Mouse (Mus musculus) adrenal gland, postnatal 25 days (tissue): ENCODE data around the gene Higd2a. TPM values are rescaled to one million over a fixed set of nuclear protein-coding genes. Genes with fewer than 3 reads are reported as not detected.
A peak's percentile ranks its signal among the peaks of the same experiment; 100 is the strongest.

Source experiments
- DNase-seq: peaks from one replicate; pipeline ENCODE4 v3.0.0; 2021; ENCODE audit warnings: mixed read lengths
- long read RNA-seq: library from polyadenylated mRNA; stranded (forward); transcript quantifications from one replicate; pipeline ENCODE4 v2.0.0, GENCODE M21; 2021
- total RNA-seq: library from RNA; stranded (reverse); gene quantifications from 2 replicates; pipeline ENCODE4 v1.2.3, GENCODE M21; 2021

The Higd2a gene
- 230 and 245 TPM in 2 replicates for total RNA-seq
- long read RNA-seq, transcript Higd2a-201 (2 exons, 648 nt): major isoform, 96 of 102 reads
- long read RNA-seq, partial matches to known transcripts: 0 of 102 reads
- long read RNA-seq, other reads (novel, unspliced or antisense): 6 of 102 reads

DNA sequence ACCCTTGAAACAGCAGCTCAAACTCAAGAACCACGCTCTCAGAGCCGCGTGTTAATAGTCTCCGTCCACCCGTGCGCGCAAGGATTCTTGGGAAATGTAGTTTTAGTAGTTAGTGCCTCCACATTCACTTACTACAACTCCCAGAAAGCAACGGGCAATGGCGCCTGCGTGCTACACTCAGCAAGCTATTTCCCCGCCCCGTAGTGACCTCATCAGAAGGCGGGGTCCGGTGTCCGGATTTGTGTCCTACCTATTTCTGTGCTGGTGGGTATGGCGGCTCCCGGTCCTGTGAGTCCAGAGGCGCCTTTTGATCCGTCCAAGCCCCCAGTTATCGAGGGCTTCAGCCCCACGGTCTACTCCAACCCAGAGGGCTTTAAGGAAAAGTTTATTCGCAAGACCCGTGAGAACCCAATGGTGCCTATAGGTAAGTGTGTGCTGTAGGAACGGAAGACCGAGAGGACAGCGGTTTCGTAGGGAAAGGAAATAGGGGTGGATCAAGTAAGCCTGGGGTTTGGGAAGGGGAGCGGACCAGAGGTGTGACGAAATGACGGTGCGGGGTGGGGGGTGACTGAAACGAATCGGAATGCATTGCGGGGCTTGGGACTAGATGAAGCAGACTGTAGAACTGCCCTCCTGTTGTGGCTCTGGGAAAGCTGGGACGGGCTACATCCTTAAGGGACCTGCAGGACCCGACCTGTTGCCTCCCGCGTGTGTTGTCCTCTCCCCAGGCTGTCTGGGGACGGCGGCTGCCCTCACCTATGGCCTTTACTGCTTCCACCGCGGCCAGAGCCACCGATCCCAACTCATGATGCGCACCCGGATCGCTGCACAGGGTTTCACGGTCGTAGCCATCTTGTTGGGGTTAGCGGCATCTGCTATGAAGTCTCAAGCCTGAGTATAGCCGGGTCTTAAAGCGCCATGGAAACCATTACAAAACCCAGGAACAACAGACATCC, at the start of gene Higd2a, which contains the start of gene Nop16:
TSS of gene Higd2a (plus strand) at position 212 of the 956 bp plus-strand sequence.
TSS of gene Nop16 (minus strand) at position 95 of the 956 bp plus-strand sequence.
- DNase-seq: peak; percentile 93

DNA sequence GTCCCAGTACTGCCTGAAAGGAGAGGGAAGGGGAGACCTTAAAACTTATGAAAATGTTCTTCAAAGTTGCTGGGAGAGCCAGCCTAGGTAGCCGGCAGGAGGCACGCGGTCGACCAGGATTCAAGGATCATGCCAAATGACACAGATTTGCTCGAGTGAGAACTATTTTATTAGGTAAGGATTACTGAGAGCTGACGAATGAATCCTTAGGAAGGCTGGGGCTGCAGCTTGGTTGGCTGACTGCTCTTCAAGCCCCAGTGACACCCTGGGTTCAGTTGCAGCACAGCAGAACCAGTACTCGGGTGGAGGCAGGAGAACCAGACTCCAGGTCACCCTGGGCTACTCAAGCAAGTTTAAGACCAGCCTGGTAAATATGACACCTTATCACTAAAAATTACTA, 42.0 kb upstream of the Higd2a start:
- no peak for DNase-seq

DNA sequence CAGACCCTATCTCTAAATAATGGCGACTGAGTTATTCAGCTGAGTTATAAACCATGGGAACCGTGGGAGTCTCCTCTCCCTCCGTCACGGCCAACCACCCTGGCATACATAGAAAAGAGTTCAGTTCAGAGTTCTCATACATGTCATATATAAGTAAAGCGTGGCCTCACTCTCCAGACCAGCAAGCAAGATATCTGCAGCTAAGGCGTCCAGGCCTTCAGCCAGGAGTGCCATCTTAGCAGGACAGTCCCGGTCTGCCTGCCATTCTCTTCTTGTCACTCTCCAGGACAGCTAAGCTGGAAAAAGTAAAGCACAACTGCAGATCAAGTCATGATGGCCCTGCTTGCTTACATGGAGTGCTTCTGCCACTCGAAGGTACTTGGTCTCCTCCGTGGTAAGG, 33.8 kb upstream of the Higd2a start:
- DNase-seq: no peak

DNA sequence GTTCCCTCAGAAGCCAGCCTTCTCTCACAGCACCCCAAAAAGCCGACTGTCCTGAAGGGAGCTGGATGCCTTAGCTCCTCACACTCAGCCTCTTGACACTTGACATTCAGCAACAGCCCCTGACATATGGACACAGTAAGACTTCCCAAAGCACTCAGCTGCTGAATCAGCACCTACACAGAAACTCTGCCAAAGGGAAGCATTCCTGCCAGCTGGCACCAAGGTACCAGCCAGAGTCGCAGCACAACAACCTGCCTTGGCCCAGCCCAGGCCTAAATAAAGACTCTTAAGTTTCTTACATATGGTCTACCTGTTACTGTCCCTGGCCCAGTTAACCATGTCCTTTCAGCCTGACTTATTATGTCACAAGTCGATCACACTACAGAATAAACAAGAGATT, 33.2 kb upstream of the Higd2a start:
- DNase-seq: peak; percentile 54

DNA sequence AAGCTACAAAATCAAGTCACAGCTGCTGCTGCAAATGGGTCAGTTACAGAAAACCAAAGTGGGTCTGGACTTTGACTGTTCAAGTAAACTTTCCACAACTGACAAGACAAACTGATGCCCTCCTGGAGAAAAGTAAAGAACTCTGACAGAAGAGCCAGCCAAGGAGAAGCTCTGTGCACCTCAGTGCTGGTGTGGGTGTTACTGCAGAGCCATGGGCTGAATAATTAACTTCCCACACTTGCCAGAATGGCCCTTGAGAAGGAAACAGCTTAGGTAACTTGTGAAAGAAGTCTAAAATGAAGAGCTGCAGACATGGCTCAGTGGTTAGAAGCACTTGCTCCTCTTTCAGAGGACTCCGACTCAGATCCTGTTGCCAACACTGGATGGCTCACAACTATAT, 32.4 kb upstream of the Higd2a start:
- no peak for DNase-seq

DNA sequence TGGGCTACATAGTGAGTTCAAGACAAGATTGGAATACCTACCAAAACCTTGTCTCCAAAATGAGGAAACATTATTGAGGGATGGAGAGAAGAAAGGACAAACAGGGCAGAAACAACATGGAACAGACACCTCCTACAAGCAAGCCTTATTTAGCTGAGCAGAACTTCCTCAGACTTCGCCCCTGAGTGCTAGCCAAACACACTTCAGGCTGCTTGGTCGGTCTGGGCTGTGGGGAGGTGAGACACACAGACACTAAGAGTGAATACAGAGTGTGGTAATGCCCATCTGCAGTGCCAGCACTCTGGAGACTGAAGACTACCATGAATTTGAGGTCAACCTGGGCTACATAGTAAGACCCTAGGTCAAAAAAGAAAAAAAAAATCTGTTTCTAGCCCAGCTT, 30.4 kb upstream of the Higd2a start:
- DNase-seq: no peak

DNA sequence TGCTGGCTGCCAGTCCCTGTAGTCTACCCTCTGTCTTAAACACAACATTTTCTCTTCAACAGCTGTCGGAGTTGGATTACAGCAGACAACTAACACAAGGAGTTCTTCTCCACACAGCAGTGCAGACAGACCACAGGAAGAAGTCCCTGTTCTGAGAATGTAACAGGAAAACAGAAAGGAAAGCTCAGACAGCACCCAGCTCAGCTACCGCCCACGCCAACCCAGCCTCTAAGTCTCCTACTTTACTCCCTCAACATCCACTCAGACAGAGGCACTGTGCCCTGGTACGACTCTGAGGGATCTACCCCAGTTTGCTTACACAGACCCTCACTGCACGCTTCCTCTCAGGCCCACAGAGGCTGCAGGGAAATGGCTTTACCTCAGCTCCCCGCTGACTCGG, 29.4 kb upstream of the Higd2a start:
- DNase-seq: no peak

DNA sequence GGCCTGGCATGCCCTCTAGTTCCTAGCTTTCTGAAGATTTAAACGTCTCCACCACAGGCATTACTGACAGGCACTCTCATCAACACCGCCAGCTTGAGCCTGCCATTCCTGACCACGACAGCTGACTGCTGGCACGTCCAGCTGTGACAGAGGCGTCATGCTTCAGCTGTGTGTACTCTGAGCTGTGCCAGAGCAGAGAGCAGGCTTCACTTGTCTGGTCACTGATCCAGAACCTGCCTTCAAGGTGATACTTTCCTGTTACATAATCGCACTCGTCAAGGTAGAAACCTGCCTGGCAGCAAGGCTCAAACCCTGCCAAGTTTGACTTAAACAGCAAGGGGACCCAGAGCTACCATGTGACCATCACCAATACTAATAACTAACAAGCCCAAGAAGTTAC, 27.4 kb upstream of the Higd2a start:
- no peak for DNase-seq

DNA sequence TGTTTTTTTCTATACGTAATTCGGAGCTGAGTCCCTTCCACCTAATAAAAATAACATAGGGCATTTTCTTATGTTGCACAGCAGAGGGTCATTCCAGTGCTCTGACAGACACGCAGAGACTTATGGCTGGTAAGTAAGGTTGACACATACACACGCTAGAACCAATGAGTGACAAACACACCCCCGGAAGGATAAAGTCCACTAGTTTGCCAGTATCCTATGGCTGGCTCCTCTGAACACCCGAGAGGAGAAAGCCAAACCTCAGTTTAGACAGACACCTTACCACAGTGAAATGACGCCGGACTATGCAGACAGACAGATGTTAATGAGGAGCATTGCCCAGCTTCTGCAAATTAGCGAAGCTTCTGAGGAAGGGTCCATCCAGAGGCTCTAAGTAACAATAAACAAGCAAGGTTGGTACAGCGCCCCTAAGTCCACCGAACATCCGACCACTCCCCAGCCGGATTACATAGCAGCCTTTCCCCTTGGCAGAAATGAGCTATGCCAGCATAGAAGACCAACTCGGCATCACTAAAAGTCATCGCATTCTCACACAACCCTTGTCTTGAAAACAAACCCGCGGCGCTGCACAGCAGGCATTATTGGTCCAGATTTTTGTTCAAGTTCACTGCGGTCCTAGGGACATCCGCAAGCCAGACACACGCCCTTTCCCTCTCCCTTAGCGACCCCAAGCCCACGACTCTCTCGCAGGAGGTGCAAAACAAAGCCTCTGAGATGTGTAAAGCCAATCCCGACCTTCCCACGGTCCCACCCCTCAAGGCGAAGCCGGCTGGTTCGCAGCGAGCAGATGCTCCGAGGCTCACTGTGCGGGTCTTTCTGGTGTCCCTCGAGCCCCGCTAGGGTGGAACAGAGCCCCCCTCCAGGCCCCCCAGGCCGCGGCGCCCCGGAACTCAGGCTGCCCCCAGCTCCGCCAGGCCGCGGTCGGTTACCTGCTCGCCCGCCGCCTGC, 25.5 kb upstream of the Higd2a start:
- DNase-seq: no peak

DNA sequence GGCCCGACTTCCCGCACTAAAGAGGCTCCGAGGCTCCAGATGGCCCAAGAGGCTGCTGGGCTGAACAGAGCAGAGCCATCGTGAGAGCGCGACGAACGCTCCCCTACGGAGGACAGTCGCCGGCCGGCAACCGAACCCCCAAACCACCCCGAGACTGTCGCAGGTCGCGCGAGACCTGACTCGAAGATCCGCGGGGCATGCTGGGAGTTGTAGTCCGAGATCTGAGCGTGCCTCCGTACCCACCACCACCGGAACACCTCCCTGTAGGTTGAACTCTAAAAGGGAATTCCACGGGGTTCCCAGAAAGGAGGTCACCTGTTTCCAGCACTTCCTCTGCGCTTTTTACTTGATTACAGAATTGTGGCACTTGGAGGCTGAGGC, 24.8 kb upstream of the Higd2a start, which contains the start of gene 4833439L19Rik:
TSS of gene 4833439L19Rik (minus strand) at position 235 of the 381 bp plus-strand sequence.
- DNase-seq: peak; percentile 94

DNA sequence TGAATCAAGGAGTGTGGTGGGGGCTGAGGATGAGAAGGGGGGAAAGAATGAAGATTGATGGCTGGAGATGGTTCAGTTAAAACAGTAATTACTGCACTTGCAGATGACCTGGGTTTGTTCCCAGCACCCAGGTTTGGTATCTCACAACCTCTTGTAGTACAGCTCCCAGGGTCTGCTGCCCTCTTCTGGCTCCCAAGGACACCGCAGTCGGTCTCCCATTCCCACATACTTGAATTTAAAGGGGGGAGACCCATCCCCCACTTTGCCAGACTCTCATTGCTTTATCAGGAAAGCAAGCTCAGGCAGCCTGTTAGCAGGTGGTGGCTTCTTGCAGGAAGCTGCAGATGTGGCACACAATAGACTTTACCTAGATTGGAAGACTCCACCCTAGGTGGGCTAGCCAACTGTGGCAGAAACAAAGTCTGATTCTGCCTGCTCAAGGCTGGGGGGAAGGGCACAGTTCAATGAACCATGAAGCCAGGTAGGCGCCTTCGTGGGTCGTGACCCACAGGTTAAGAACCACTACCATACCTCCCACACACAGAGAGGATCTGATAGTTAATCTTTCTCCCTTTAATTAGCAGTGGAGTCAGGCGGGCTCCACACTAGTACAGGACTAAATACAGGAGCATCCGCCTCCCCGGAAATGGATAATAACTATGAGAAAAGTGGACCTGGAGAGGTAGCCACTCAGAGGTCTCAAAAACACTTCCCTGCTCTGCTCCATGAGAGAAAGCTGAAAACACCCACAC, 24.2 kb upstream of the Higd2a start:
- DNase-seq: no peak

DNA sequence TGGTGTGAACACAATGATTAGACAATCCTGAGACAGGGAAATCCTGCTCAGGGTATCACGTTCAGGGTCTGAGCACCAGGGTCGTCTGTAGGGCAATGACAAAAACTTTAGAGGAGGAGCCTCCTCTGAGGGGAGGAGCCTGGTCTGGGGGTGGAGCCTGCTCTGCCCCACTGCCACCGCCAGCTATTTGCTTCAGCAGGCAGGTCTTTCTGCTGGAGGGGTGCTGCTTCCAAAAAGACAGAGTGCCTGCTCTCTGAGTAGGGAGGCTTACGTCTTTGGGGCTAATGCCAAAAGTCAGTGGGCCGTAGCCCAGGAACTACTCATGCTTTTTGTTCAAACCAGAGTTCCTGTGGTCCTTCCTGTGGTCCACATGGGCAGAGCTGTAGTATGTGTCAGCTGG, 21.6 kb upstream of the Higd2a start:
- no peak for DNase-seq

DNA sequence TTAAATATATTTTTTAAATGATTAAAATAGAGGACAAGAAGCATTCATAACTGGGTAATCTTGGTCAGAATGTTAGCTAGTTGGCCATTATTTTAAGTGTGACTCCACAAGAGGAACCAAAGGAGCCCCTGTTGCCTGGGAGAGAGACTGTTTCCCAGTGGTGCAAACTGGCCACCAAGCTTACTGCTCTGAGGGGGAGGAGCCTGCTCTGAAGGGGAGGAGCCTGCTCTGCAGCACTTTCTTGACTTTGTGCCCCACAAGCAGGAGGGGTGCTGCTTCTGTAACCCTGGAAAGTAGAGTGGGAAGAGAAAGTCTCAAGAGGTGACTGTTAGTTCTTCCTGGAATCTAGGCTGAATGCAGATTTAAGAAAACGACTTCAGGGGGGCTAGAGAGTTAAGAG, 20.7 kb upstream of the Higd2a start:
- DNase-seq: no peak

DNA sequence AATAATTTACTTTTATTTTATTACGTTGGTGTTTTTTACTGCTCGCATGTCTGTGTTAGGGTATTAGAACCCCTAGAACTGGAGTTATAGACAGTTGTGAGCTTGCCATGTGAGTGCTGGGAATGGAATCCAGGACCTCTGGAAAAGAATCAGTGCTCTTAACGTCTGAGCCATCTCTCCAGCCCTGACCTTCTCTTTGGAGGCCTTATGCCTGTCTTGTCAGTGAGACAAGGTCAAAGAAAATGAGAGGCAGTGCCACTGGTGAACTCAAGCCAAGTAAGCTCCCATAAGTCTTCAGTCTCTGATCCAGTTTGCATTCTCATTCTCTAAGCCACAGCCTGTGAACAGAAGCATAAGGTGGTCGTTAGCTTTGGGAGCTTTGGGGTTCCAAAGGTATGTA, 19.3 kb upstream of the Higd2a start:
- no peak for DNase-seq

DNA sequence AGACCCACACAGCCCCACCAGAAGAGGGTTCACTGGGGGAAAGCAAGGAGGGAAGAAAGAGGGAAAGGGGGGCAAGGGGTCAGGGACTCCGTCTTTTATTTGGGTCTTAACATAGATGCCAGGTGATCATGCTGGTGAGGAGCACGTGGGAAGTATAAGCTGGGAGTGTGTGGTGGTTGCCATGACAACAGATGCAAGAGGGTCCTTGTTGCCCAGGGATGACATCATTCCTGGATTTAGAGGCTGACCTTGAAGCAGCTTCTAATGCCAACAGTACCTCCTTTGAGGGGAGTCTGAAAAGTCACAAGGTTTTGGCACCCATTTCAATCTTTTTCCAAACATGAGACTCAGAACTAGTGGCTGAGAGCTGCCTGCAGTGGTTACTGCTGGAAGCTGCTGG, 18.4 kb upstream of the Higd2a start:
- no peak for DNase-seq

DNA sequence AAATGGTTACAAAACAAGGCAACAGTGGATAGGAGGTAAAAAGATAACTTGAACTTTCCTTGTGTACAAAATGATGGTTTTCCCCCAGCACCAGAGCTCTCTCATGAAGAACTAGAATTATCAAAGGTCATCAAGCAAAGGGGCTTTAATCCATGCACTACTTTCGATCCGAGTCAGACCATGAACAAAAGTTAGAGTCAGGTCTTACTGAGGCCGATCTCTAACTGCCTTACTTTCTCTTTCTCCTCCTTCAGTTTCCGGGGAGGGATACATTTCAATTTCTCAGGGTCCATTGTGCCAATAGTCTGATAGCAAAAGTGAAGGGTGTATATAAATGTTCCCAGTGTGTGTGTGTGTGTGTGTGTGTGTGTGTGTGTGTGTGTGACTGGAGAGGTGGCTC, 17.4 kb upstream of the Higd2a start:
- no peak for DNase-seq

DNA sequence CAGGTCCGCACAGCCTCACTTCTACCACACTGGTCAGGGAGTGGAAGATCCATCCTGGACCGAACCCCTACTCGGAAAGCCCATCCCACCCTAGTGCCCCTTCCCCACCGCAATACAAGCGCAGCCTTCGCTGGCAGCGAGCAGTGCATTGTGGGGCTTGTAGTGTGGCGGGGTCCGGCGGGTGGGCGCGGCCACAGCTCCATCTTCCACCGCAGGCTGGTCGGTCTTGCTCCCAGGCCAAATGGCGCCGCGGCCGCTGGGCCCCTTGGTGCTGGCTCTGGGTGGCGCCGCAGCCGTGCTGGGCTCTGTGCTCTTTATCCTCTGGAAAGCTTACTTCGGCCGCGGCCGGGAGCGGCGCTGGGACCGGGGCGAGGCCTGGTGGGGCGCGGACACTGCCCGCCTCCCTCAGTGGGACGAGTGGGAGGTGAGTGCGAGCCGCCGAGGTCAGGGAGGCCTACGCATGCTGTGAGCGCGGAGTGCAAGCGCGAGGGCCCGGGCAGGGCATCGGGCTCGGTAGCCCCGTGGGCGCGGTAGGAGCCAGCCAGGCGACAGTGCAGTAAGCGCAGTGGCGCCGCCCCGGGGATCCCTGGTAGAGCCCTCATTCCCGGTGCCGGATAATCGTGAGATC, 15.0 kb upstream of the Higd2a start, which contains the start of gene Arl10:
TSS of gene Arl10 (plus strand) at position 162 of the 628 bp plus-strand sequence.
- DNase-seq: peak; percentile 82

DNA sequence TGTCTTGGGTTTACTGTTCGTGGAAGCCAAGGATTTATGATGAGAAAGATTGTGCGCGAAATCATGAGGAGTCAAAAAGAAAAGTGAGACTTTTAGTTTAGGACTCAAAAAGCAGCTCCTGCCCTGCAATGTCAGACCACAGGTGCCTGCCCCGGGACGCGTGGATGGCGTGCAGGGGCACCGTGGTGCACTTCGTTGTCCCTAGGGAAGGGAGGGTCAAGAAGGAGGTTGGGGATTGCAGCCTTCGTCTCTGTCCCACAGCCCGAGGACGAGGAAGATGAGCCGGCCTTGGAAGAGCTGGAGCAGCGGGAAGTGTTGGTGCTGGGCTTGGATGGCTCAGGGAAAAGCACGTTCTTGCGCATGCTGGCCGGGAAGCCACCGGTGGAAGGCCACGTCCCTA, 14.5 kb upstream of the Higd2a start:
- DNase-seq: no peak

DNA sequence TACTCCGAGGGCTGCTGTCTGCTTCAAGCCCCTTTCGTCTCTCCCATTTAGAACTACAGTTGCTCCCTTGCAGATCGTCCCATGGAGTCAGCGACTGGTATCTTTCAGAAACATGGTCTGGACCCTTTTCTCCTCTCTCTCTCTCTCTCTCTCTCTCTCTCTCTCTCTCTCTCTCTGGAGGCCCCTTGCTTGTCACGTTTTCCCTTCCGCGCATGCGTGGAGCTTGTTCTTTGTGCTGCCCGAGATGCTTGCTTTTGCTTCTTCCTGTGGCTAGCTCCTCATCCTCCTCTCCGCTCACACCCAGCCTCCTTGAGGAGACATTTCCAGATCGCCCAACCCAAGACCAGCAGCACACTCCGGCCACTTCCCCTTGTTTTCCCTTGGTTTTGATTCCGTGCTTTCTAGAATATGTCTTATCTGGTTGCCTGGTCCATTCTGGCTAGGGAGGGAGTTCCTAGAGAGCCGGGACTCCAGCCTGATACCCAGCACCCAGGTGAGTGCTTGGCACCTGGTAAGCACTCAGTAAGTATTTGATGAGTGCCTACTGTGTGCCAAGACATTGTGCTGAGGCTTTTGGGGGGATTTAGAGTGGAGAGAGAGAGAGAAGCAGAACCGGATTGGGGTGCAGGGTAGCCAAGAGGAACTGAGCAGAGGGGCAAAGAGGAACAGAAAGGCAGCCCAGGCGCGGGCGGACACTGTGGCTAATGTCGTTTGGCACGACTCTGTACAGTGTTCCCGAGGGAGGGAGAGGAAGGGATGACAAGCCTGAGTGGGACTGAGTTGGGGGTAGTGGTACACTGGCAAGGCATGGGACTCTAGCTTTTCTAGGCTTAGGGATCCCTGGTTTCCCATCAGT, 12.1 kb upstream of the Higd2a start:
- DNase-seq: no peak

DNA sequence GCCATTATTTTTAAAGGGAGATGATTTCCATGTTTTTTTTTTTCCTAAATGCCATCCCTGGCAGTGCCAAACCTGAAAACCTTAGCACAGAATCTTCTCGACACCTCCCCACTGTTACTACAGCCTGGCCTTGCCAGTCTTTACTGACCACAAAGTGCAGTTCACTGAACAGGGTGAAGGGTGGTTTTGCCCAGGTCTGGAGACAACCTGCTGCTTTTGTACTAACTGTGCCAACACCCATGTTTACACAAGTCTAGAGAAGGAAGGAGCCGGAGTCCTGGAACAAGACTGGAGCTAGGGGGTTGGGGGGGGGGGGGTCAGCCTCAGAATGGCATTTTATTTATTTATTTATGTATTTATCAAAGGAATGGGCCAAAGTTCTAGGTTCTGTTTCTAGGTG, 8.6 kb upstream of the Higd2a start:
- DNase-seq: no peak
